Mouse (Mus musculus): ENCODE measurements around the gene Arid5b. TPM values are rescaled to one million over a fixed set of nuclear protein-coding genes. Genes with fewer than 3 reads are reported as not detected.
"Not testable (repeated sequence)": the region's sequence is repeated elsewhere in the genome, so short reads cannot be mapped to it uniquely, and the experiment has no call there.

The Arid5b gene
- polyA plus RNA-seq, 1 experiment from 2014 or later: 22.2 TPM

DNA sequence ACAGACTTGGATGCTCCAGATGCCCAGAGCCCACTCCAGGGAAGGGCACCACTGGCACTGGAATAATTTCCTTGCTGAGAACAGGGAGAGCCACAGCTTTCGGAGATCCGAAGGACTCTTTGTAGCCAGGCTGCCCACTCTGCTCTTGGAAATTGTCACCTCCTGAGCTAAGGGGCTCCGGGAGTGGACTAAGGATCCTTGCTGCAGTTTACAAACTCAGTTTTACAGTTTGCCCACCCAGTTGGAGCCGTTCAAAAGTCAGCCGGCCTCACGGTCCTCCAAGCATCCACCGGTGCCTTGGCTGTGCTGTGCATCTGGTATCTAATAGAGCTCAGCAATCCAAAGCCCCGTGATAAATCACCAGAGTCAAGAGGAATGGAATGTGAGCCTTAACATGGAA is 178.0 kb downstream of the Arid5b start:
- H3K36me3 ChIP-seq (ENCODE audit: control insufficient read depth, insufficient read depth, low read length): peaks cover 29% of the 10 kb centered on the region
- H3K4me3 ChIP-seq (replicated peaks; ENCODE audit: low read depth, low read length): no peak overlapping the region
- no peaks in the 10 kb centered on the region for H3K27me3 ChIP-seq (ENCODE audit: control insufficient read depth, insufficient read depth, low read length)
- H3K9ac ChIP-seq (replicated peaks; ENCODE audit: low read length): no peak overlapping the region
- ATAC-seq (ENCODE audit: low FRiP score, low TSS enrichment) (no peak), DNase-seq (no peak)
- WGBS: 93% methylated on average over 8 of the region's 8 CpGs
- H3K9me3 ChIP-seq (ENCODE audit: control insufficient read depth, low read length): no peaks in the 10 kb centered on the region
- H3K27ac ChIP-seq (replicated peaks; ENCODE audit: low read depth, low read length): no peak overlapping the region
- no peak overlapping the region for H3K4me2 ChIP-seq (ENCODE audit: low read length)
- H3K4me1 ChIP-seq (ENCODE audit: control insufficient read depth, insufficient read depth, low read length): peaks cover 9% of the 10 kb centered on the region

DNA sequence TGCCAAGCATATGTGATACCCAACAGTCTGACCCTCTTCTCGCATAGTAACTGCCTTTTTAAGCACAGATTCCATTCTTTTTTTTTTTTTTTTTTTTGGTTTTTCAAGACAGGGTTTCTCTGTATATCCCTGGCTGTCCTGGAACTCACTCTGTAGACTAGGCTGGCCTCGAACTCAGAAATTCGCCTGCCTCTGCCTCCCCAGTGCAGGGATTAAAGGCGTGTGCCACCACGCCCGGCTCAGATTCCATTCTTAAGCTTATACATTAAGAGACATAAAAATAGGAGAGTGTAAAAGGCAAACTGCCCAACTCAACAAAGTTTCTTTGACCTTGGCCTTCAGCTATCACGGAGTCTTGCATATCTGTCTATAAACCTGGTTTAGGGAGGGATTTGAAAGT is 178.7 kb downstream of the Arid5b start:
- not testable (repeated sequence) for DNase-seq; H3K9me3 ChIP-seq (ENCODE audit: control insufficient read depth, low read length); H3K9ac ChIP-seq (replicated peaks; ENCODE audit: low read length); H3K4me3 ChIP-seq (replicated peaks; ENCODE audit: low read depth, low read length); H3K4me1 ChIP-seq (ENCODE audit: control insufficient read depth, insufficient read depth, low read length); H3K27me3 ChIP-seq (ENCODE audit: control insufficient read depth, insufficient read depth, low read length); ATAC-seq (ENCODE audit: low FRiP score, low TSS enrichment); H3K27ac ChIP-seq (replicated peaks; ENCODE audit: low read depth, low read length); H3K4me2 ChIP-seq (ENCODE audit: low read length)
- peaks cover 33% of the 10 kb centered on the region for H3K36me3 ChIP-seq (ENCODE audit: control insufficient read depth, insufficient read depth, low read length)
- WGBS: 93% methylated on average over 7 of the region's 7 CpGs

DNA sequence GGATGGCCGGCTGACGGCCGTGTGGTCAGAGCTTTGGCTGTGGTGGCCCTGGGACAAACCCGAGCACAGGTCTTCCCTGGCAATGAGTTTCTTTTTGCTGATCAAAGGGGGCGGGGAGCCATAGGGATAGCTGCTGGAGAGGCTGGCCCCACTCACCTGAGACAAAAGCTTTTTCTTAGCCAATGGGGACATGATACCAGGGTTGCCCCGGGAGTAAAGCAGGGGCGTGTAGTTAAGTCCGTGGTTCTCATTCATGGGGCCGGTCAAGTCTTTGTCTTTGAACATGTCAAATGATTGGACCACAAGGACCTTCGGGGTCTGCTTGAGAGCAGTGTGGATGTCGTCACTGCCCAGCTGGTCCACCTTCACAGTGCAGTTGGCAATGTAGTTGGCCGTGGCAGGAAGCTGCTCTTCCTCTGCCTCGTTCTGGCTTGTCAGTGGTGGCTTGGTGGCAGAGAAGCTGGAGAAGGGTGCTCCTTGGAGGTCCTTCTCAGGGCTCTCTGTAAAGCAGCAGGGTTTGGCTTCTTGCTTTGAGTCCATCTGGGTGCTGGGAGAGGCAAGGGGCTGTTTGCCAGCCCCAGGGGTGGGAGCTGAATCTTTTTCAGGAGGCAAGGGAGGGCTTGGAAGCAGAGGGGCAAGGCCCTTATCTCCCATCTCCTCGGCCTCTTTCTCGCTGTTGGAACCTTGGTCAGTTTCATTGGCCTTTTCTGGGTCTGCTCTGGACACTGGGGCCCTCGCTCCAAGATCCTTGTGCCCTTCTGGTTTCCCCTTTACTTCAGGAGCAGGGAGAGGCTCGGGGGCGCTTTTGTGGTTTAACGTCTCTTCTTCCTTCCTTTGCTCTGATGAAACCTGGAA is 180.5 kb downstream of the Arid5b start:
- WGBS: 94% methylated on average over 19 of the region's 19 CpGs
- DNase-seq (no peak), ATAC-seq (ENCODE audit: low FRiP score, low TSS enrichment) (no peak)
- peaks cover 35% of the 10 kb centered on the region for H3K36me3 ChIP-seq (ENCODE audit: control insufficient read depth, insufficient read depth, low read length)
- H3K27ac ChIP-seq (replicated peaks; ENCODE audit: low read depth, low read length): no peak overlapping the region
- no peak overlapping the region for H3K4me2 ChIP-seq (ENCODE audit: low read length)
- H3K4me3 ChIP-seq (replicated peaks; ENCODE audit: low read depth, low read length): no peak overlapping the region
- no peaks in the 10 kb centered on the region for H3K4me1 ChIP-seq (ENCODE audit: control insufficient read depth, insufficient read depth, low read length)
- no peaks in the 10 kb centered on the region for H3K27me3 ChIP-seq (ENCODE audit: control insufficient read depth, insufficient read depth, low read length)
- no peak overlapping the region for H3K9ac ChIP-seq (replicated peaks; ENCODE audit: low read length)
- no peaks in the 10 kb centered on the region for H3K9me3 ChIP-seq (ENCODE audit: control insufficient read depth, low read length)

DNA sequence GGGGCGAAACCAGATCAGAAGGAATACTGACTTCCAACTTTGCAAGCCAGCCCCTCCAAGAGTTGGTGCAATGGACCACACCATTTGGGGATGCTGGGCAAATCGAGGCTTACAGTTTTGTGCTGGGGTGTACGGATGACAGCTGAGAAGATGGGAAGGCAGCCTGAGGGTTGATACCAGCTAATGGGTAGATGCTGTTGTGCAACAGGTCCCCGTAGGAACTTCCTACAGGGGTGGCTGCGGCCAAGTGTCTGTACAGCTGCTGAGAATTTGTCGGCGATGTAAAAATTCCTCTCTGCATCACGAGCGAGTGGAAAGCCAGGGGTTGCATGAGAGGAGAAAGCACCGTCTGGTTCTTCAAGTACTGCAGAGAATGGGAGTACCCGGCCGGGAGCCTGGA is 182.1 kb downstream of the Arid5b start:
- H3K36me3 ChIP-seq (ENCODE audit: control insufficient read depth, insufficient read depth, low read length): peaks cover 35% of the 10 kb centered on the region
- H3K27me3 ChIP-seq (ENCODE audit: control insufficient read depth, insufficient read depth, low read length): no peaks in the 10 kb centered on the region
- no peak overlapping the region for H3K4me2 ChIP-seq (ENCODE audit: low read length)
- H3K4me3 ChIP-seq (replicated peaks; ENCODE audit: low read depth, low read length): no peak overlapping the region
- H3K4me1 ChIP-seq (ENCODE audit: control insufficient read depth, insufficient read depth, low read length): no peaks in the 10 kb centered on the region
- no peak overlapping the region for H3K9ac ChIP-seq (replicated peaks; ENCODE audit: low read length)
- WGBS: 96% methylated on average over 12 of the region's 12 CpGs
- H3K9me3 ChIP-seq (ENCODE audit: control insufficient read depth, low read length): no peaks in the 10 kb centered on the region
- ATAC-seq (ENCODE audit: low FRiP score, low TSS enrichment) (no peak), DNase-seq (no peak)
- H3K27ac ChIP-seq (replicated peaks; ENCODE audit: low read depth, low read length): no peak overlapping the region

DNA sequence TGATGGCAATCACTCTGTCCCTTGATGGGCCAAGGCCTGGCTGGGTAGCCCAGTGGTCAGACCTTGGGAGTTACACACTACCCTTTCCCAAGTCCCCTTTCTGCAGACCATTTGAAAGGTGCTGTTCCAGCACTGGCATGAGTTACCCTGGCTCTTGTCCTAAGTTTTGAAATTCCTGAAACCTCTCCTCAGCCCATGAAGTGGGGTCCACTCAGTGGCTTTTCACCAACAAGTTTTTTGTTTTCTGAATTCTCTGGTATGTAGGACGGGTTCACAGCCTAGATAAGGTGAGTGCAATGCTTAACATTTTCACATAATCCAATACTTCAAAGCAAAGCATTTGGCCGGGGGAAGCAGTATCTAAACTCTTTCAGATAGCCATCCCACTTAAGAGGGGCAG is 183.4 kb downstream of the Arid5b start:
- H3K27ac ChIP-seq (replicated peaks; ENCODE audit: low read depth, low read length): no peak overlapping the region
- no peaks in the 10 kb centered on the region for H3K4me1 ChIP-seq (ENCODE audit: control insufficient read depth, insufficient read depth, low read length)
- DNase-seq: no peak
- no peak overlapping the region for H3K4me2 ChIP-seq (ENCODE audit: low read length)
- ATAC-seq (ENCODE audit: low FRiP score, low TSS enrichment): no peak
- no peaks in the 10 kb centered on the region for H3K27me3 ChIP-seq (ENCODE audit: control insufficient read depth, insufficient read depth, low read length)
- 86% methylated on average over 2 of the region's 2 CpGs for WGBS
- no peak overlapping the region for H3K4me3 ChIP-seq (replicated peaks; ENCODE audit: low read depth, low read length)
- no peaks in the 10 kb centered on the region for H3K9me3 ChIP-seq (ENCODE audit: control insufficient read depth, low read length)
- peaks cover 35% of the 10 kb centered on the region for H3K36me3 ChIP-seq (ENCODE audit: control insufficient read depth, insufficient read depth, low read length)
- no peak overlapping the region for H3K9ac ChIP-seq (replicated peaks; ENCODE audit: low read length)

DNA sequence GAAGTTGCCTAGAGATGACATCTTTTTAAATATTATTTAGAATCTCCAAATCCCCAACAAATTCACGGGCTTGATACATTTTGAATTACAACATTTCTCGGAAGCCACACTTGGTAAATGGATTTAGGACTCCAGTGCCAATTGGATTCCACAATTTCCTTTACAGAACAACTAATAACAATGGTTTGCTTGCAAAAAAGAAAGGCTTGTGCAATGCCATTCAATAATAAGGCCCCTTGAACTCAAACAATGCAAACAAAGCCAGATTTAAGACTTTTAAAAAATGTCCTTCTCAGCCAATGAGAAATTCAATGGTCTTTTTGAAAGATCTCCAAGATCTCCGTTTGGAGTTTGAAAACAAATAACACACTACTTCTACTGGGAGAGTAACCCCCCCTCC is 185.0 kb downstream of the Arid5b start:
- Histone ChIP-seq H3K9ac (replicated peaks; ENCODE audit: low read length) (no peak overlapping the region), H3K4me3 (replicated peaks; ENCODE audit: low read depth, low read length) (no peak overlapping the region), H3K27me3 (ENCODE audit: control insufficient read depth, insufficient read depth, low read length) (no peaks in the 10 kb centered on the region), H3K36me3 (ENCODE audit: control insufficient read depth, insufficient read depth, low read length) (peaks cover 34% of the 10 kb centered on the region), H3K27ac (replicated peaks; ENCODE audit: low read depth, low read length) (no peak overlapping the region), H3K4me2 (ENCODE audit: low read length) (no peak overlapping the region), H3K9me3 (ENCODE audit: control insufficient read depth, low read length) (no peaks in the 10 kb centered on the region), H3K4me1 (ENCODE audit: control insufficient read depth, insufficient read depth, low read length) (no peaks in the 10 kb centered on the region)
- DNase-seq (no peak), ATAC-seq (ENCODE audit: low FRiP score, low TSS enrichment) (no peak)
- WGBS: 60% methylated on average over 3 of the region's 3 CpGs

DNA sequence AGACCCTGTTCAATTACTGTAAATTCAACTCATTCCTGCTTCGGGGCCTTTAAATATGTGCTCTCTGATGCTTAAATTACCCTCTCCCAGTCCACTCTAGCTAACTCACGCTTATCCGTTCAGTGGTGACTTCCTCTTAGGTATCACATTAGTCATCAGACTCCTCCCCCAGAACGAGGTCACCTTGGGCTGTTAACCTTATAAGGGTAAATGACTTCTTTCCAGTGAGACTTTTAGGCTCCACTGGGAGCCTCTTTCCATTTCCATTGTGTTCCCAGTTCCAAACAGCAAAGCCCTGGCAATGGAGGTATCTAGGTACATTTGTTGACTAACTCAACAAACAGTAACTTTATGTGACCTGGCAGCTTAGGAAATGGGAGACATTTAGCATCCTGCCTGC is 186.7 kb downstream of the Arid5b start:
- Histone ChIP-seq H3K4me1 (ENCODE audit: control insufficient read depth, insufficient read depth, low read length) (no peaks in the 10 kb centered on the region), H3K9me3 (ENCODE audit: control insufficient read depth, low read length) (no peaks in the 10 kb centered on the region), H3K27ac (replicated peaks; ENCODE audit: low read depth, low read length) (no peak overlapping the region), H3K4me3 (replicated peaks; ENCODE audit: low read depth, low read length) (no peak overlapping the region), H3K9ac (replicated peaks; ENCODE audit: low read length) (no peak overlapping the region), H3K36me3 (ENCODE audit: control insufficient read depth, insufficient read depth, low read length) (peaks cover 17% of the 10 kb centered on the region), H3K27me3 (ENCODE audit: control insufficient read depth, insufficient read depth, low read length) (no peaks in the 10 kb centered on the region), H3K4me2 (ENCODE audit: low read length) (no peak overlapping the region)
- 93% methylated on average over 4 of the region's 4 CpGs for WGBS
- DNase-seq: no peak
- no peak for ATAC-seq (ENCODE audit: low FRiP score, low TSS enrichment)

DNA sequence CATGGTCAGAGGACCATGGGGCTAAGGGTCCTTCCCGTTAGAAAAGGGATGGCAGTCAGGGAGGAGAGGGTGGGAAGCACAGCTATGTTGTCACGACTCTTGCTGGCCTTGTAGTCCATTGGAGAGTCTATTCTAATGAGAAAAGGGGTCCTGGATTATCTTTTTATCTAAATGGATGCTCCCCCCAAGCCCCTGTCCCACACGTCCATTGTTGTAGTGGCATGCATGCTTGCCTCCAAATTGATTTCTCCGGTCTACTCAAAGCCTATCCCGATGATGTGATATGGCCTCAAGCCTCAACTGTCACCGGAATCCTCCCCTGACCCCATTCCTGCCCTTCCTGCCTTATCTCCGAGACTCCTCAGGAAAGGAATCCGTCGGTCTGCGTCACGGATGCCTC is 187.5 kb downstream of the Arid5b start:
- 74% methylated on average over 11 of the region's 11 CpGs for WGBS
- H3K36me3 ChIP-seq (ENCODE audit: control insufficient read depth, insufficient read depth, low read length): peaks cover 9% of the 10 kb centered on the region
- H3K27me3 ChIP-seq (ENCODE audit: control insufficient read depth, insufficient read depth, low read length): no peaks in the 10 kb centered on the region
- H3K4me1 ChIP-seq (ENCODE audit: control insufficient read depth, insufficient read depth, low read length): no peaks in the 10 kb centered on the region
- DNase-seq (no peak), ATAC-seq (ENCODE audit: low FRiP score, low TSS enrichment) (no peak)
- no peaks in the 10 kb centered on the region for H3K9me3 ChIP-seq (ENCODE audit: control insufficient read depth, low read length)
- no peak overlapping the region for H3K4me2 ChIP-seq (ENCODE audit: low read length)
- no peak overlapping the region for H3K4me3 ChIP-seq (replicated peaks; ENCODE audit: low read depth, low read length)
- no peak overlapping the region for H3K9ac ChIP-seq (replicated peaks; ENCODE audit: low read length)
- H3K27ac ChIP-seq (replicated peaks; ENCODE audit: low read depth, low read length): no peak overlapping the region

DNA sequence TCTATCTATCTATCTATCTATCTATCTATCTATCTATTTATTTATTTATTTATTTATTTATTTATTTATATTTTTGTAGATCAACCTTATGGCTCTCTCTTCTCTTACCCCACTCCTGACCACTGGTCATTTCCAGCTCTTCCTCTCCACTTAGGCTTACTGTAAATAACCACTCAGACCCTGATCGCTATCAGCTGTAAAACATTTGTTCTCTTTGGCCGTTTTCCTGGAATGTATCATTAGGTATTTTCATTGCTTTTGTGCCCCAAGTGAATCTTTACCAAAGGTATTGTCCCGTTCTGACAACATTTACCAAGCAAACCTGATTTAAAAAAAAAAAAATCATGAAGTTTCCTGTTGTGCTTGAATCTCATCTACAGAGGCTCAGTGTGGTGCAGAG is 188.0 kb downstream of the Arid5b start:
- DNase-seq: no peak
- WGBS: 93% methylated on average over 3 of the region's 3 CpGs
- no peak overlapping the region for H3K9ac ChIP-seq (replicated peaks; ENCODE audit: low read length)

More for the DNA sequence above, 188.0 kb downstream of the Arid5b start:
- Histone ChIP-seq H3K27ac (replicated peaks; ENCODE audit: low read depth, low read length) (no peak overlapping the region), H3K36me3 (ENCODE audit: control insufficient read depth, insufficient read depth, low read length) (peaks cover 6% of the 10 kb centered on the region; the same call in 1 of the 2 replicates), H3K4me3 (replicated peaks; ENCODE audit: low read depth, low read length) (no peak overlapping the region), H3K4me1 (ENCODE audit: control insufficient read depth, insufficient read depth, low read length) (no peaks in the 10 kb centered on the region), H3K4me2 (ENCODE audit: low read length) (no peak overlapping the region), H3K27me3 (ENCODE audit: control insufficient read depth, insufficient read depth, low read length) (no peaks in the 10 kb centered on the region), H3K9me3 (ENCODE audit: control insufficient read depth, low read length) (no peaks in the 10 kb centered on the region)
- ATAC-seq (ENCODE audit: low FRiP score, low TSS enrichment): no peak
